Mouse (Mus musculus): ENCODE data around the gene Mef2b. TPM values are rescaled to one million over a fixed set of nuclear protein-coding genes. Genes with fewer than 3 reads are reported as not detected.

Gene Mef2b
- total and polyA plus RNA-seq, 3 experiments, result 60.1 to 232 (median 168) TPM

GRCm38 (mm10) chr8:70158069-70158853, 18.8 kb downstream of the Mef2b start (continued):
- TF ChIP-seq ZKSCAN1 (IDR thresholded peaks at IDR 0.05; ENCODE audit: borderline replicate concordance, low read depth, low read length) (no peak), POLR2A (IDR thresholded peaks at IDR 0.05; ENCODE audit: low read depth, low read length) (peak; percentile 81), SMC3 (IDR thresholded peaks at IDR 0.05; ENCODE audit: low read depth, low read length) (peak; percentile 16; the same call in 1 of the 2 replicates), HCFC1 (IDR thresholded peaks at IDR 0.05; ENCODE audit: low read depth, low read length) (peak; percentile 67), CHD1 (IDR thresholded peaks at IDR 0.05; ENCODE audit: low read depth, low read length) (peak; percentile 81; the same call in 1 of the 2 replicates), RAD21 (IDR thresholded peaks at IDR 0.05; ENCODE audit: low read depth, low read length) (no peak; the same call in 1 of the 2 replicates)

GRCm38 (mm10) chr8:70159211-70159610, 19.7 kb downstream of the Mef2b start:
- H3K9ac ChIP-seq (ENCODE audit: insufficient read depth, low read depth), result peak overlapping the region; percentile 38
- in situ Hi-C loops (cut with MboI; ENCODE audit: low pct_ligation_motif_present, low pct_unique_long_range_greater_than_20kb, low sequenced_read_pairs), result no loop called here
- peaks cover 38 to 70% of the 10 kb centered on the region in 2 experiments for H3K4me1 ChIP-seq (ENCODE audit: control insufficient read depth in 1 of 2, insufficient read depth in 2 of 2)
- peaks cover 53 to 68% of the 10 kb centered on the region in 2 experiments for H3K36me3 ChIP-seq (replicated peaks in 1 of 2; ENCODE audit: control insufficient read depth in 1 of 2, insufficient read depth in 1 of 2, low read length in 1 of 2)
- TF ChIP-seq RAD21 (IDR thresholded peaks at IDR 0.05; ENCODE audit: low read depth, low read length) (no peak), POLR2AphosphoS2 (IDR thresholded peaks at IDR 0.05; ENCODE audit: low read depth, low read length) (no peak), GABPA (IDR thresholded peaks at IDR 0.05; ENCODE audit: insufficient replicate concordance, low read depth, low read length) (no peak), UBTF (IDR thresholded peaks at IDR 0.05; ENCODE audit: low read depth, low read length) (no peak), ETS1 (conservative IDR thresholded peaks at IDR 0.05; ENCODE audit: low read depth, low read length) (no peak), NELFE (IDR thresholded peaks at IDR 0.05; ENCODE audit: low read depth, low read length) (no peak), KAT2A (IDR thresholded peaks at IDR 0.05; ENCODE audit: insufficient replicate concordance, low read length) (no peak), PAX5 (IDR thresholded peaks at IDR 0.05; ENCODE audit: low read length) (no peak), SIN3A (IDR thresholded peaks at IDR 0.05; ENCODE audit: low read length) (no peak), ELF1 (IDR thresholded peaks at IDR 0.05; ENCODE audit: low read depth, low read length) (no peak)
- dilution Hi-C loops (cut with MboI; ENCODE audit: extremely low pct_ligation_motif_present, extremely low pct_unique_long_range_greater_than_20kb, low sequenced_read_pairs), result no loop called here
- peaks cover 74% of the 10 kb centered on the region for H3K79me2 ChIP-seq (replicated peaks; ENCODE audit: control insufficient read depth, extremely low read depth, insufficient read depth, poor library complexity, severe bottlenecking)
- H3K9me3 ChIP-seq (replicated peaks; ENCODE audit: low read length), result no peaks in the 10 kb centered on the region
- peak overlapping the region; percentile 98 for H3K27ac ChIP-seq (ENCODE audit: insufficient read depth, low read depth)
- H3K27me3 ChIP-seq (replicated peaks), result no peaks in the 10 kb centered on the region
- H3K4me2 ChIP-seq (ENCODE audit: insufficient read depth, low read depth, poor library complexity, severe bottlenecking), result peak overlapping the region; percentile 93
- H3K4me3 ChIP-seq (replicated peaks in 1 of 3; ENCODE audit: low read depth in 2 of 3, low read length in 2 of 3, poor library complexity in 1 of 3), result peak overlapping the region in 2 of 3 experiments; percentile 31 to 69
- DNase-seq (ENCODE audit: extremely low read depth), result no peak

DNA sequence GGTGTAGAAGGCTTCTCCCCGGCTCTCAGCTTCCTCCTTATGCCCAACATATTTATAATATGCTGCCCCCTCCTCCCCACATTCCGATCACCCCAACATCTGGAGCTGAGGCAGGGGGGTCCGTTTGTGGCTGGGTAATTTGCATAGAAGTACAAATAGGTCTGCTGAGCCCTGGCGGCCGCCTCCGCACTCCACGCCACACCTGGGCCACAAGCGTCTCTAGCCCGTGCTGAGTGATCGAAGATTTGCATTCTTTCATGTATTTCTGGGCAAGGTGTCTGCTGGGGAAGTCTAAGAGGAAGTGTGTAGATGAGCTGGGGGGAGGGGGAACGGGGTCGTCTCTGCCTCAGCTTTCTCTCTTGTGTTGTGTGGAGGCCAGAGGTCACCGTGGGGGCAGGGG, 20.5 kb downstream of the Mef2b start:
- peak overlapping the region; percentile 93 for H3K4me2 ChIP-seq (ENCODE audit: insufficient read depth, low read depth, poor library complexity, severe bottlenecking)
- peak overlapping the region; percentile 98 for H3K27ac ChIP-seq (ENCODE audit: insufficient read depth, low read depth)
- peaks cover 68% of the 10 kb centered on the region for H3K79me2 ChIP-seq (replicated peaks; ENCODE audit: control insufficient read depth, extremely low read depth, insufficient read depth, poor library complexity, severe bottlenecking)
- peaks cover 54 to 71% of the 10 kb centered on the region in 2 experiments for H3K36me3 ChIP-seq (replicated peaks in 1 of 2; ENCODE audit: control insufficient read depth in 1 of 2, insufficient read depth in 1 of 2, low read length in 1 of 2)
- in situ Hi-C loops (cut with MboI; ENCODE audit: low pct_ligation_motif_present, low pct_unique_long_range_greater_than_20kb, low sequenced_read_pairs) (no loop called here), dilution Hi-C loops (cut with MboI; ENCODE audit: extremely low pct_ligation_motif_present, extremely low pct_unique_long_range_greater_than_20kb, low sequenced_read_pairs) (no loop called here)
- peak overlapping the region; percentile 38 for H3K9ac ChIP-seq (ENCODE audit: insufficient read depth, low read depth)
- no peaks in the 10 kb centered on the region for H3K9me3 ChIP-seq (replicated peaks; ENCODE audit: low read length)
- H3K4me1 ChIP-seq (ENCODE audit: control insufficient read depth in 1 of 2, insufficient read depth in 2 of 2), result peaks cover 43 to 78% of the 10 kb centered on the region in 2 experiments
- H3K27me3 ChIP-seq (replicated peaks), result no peaks in the 10 kb centered on the region
- DNase-seq (ENCODE audit: extremely low read depth), result peak; percentile 92
- H3K4me3 ChIP-seq (replicated peaks in 1 of 3; ENCODE audit: low read depth in 2 of 3, low read length in 2 of 3, poor library complexity in 1 of 3), result peak overlapping the region in 1 of 3 experiments; percentile 10
- TF ChIP-seq MAZ (IDR thresholded peaks at IDR 0.05; ENCODE audit: low read depth, low read length) (peak; percentile 93), IRF4 (IDR thresholded peaks at IDR 0.05; ENCODE audit: low read depth, low read length) (peak; percentile 88), EP300 (IDR thresholded peaks at IDR 0.05; ENCODE audit: low read length) (peak; percentile 91), MEF2A (IDR thresholded peaks at IDR 0.05; ENCODE audit: borderline replicate concordance, low read depth, low read length) (peak; percentile 95), JUN (IDR thresholded peaks at IDR 0.05; ENCODE audit: insufficient read depth, low read depth, low read length) (no peak), ZMIZ1 (IDR thresholded peaks at IDR 0.05; ENCODE audit: low read depth, low read length) (no peak), ELF1 (IDR thresholded peaks at IDR 0.05; ENCODE audit: low read depth, low read length) (peak; percentile 64; the same call in 1 of the 2 replicates), HCFC1 (IDR thresholded peaks at IDR 0.05; ENCODE audit: low read depth, low read length) (peak; percentile 46), ETS1 (conservative IDR thresholded peaks at IDR 0.05; ENCODE audit: low read depth, low read length) (peak; percentile 97), RCOR1 (conservative IDR thresholded peaks at IDR 0.05; ENCODE audit: low read depth, low read length) (peak; percentile 93), UBTF (IDR thresholded peaks at IDR 0.05; ENCODE audit: low read depth, low read length) (no peak), ZC3H11A (IDR thresholded peaks at IDR 0.05; ENCODE audit: low read depth, low read length) (no peak), ZKSCAN1 (IDR thresholded peaks at IDR 0.05; ENCODE audit: borderline replicate concordance, low read depth, low read length) (no peak), JUND (conservative IDR thresholded peaks at IDR 0.05; ENCODE audit: low read depth, low read length) (no peak), MXI1 (IDR thresholded peaks at IDR 0.05; ENCODE audit: low read depth, low read length) (peak; percentile 17; the same call in 1 of the 2 replicates), GABPA (IDR thresholded peaks at IDR 0.05; ENCODE audit: insufficient replicate concordance, low read depth, low read length) (no peak), SIN3A (IDR thresholded peaks at IDR 0.05; ENCODE audit: low read length) (peak; percentile 89), NELFE (IDR thresholded peaks at IDR 0.05; ENCODE audit: low read depth, low read length) (peak; percentile 56; the same call in 1 of the 2 replicates), TCF12 (IDR thresholded peaks at IDR 0.05; ENCODE audit: low read depth, low read length) (peak; percentile 99), CTCF (conservative IDR thresholded peaks at IDR 0.05 in 1 of 2, IDR thresholded peaks at IDR 0.05 in 1 of 2; ENCODE audit: low read depth in 2 of 2, low read length in 2 of 2) (no peak)
